Mouse (Mus musculus) liver, embryonic 13.5 days (tissue): ENCODE measurements at regions not wholly inside any gene's neighbourhood (a gene's known extent, or its start where the extent isn't known, plus 50 kb on each side); places are given as distances from the start of the nearest gene placed in this dataset.

Experiments
- ATAC-seq: fragments of 200-750 bp; cut with Nextera tagmentation; 2 replicates; pipeline ENCODE4 v1.8.0; 2017; ENCODE audit warnings: low read depth, mild to moderate bottlenecking, moderate number of reproducible peaks, moderate library complexity
- DNase-seq: peaks from one replicate; pipeline ENCODE4 v3.0.0; 2022
- H3K27ac ChIP-seq: fragments of 300-500 bp; sonication (generic); 2 replicates; pipeline ENCODE4 v1.5.1; 2015; ENCODE audit warnings: moderate library complexity, mild to moderate bottlenecking, inconsistent platforms
- H3K27me3 ChIP-seq: fragments of 300-500 bp; sonication (generic); 2 replicates; pipeline ENCODE4 v1.6.1; 2015; ENCODE audit warnings: mild to moderate bottlenecking, inconsistent platforms
- H3K36me3 ChIP-seq: fragments of 300-500 bp; sonication (generic); 2 replicates; pipeline ENCODE4 v1.6.1; 2015; ENCODE audit warnings: mild to moderate bottlenecking, inconsistent platforms
- H3K4me1 ChIP-seq: fragments of 300-500 bp; sonication (generic); replicated peaks from 2 replicates; pipeline ENCODE4 v1.6.1; 2015; ENCODE audit warnings: inconsistent platforms
- H3K4me2 ChIP-seq: fragments of 300-500 bp; sonication (generic); 2 replicates; pipeline ENCODE4 v1.6.1; 2015; ENCODE audit warnings: inconsistent platforms, mild to moderate bottlenecking, moderate library complexity
- H3K4me3 ChIP-seq: fragments of 300-500 bp; sonication (generic); replicated peaks from 2 replicates; pipeline ENCODE4 v1.5.1; 2015; ENCODE audit warnings: mild to moderate bottlenecking, inconsistent platforms
- H3K9ac ChIP-seq: fragments of 300-500 bp; sonication (generic); 2 replicates; pipeline ENCODE4 v1.6.1; 2015; ENCODE audit warnings: mild to moderate bottlenecking, inconsistent platforms
- H3K9me3 ChIP-seq: fragments of 300-500 bp; sonication (generic); replicated peaks from 2 replicates; pipeline ENCODE4 v1.6.1; 2016; ENCODE audit warnings: inconsistent platforms
- WGBS: fragments of 180-500 bp; shearing (Covaris S2); methylation state at CpG from one replicate; pipeline ENCODE4 v1.1.7; 2015; ENCODE audit not compliant: insufficient replicate concordance; 5-methylcytosine and 5-hydroxymethylcytosine counted together

DNA sequence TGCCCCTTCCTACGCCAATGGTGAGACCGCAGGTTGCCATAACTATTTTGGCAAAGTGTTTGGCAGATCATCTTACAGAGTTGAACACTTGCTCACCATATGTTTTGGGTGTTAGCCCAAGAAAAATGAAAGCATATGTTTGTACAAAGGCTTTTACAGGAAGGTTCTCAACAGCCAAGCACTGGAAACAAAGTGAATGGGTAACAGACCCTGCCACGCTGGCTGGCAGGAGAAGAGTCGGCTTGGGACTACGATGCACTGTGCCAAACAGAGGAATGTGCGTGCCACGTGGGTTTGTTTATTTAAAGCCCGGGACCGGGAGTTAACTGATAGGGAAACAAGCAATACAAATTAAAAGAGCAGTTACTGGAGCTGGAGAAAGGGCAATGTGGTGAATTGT lies 255.0 kb upstream of the Rgma start:
- H3K4me1 ChIP-seq = no peaks in the 10 kb centered on the region
- no peak overlapping the region for H3K9ac ChIP-seq
- DNase-seq (no peak), ATAC-seq (no peak)
- H3K9me3 ChIP-seq = peaks cover 12% of the 10 kb centered on the region; the same call in 1 of the 2 replicates
- no peaks in the 10 kb centered on the region for H3K36me3 ChIP-seq
- 61% methylated on average over 9 of the region's 9 CpGs for WGBS
- no peaks in the 10 kb centered on the region for H3K27me3 ChIP-seq
- H3K27ac ChIP-seq = no peak overlapping the region
- no peak overlapping the region for H3K4me3 ChIP-seq
- H3K4me2 ChIP-seq = no peak overlapping the region

- Histone ChIP-seq H3K9me3 (peaks cover 10% of the 10 kb centered on the region; the same call in 1 of the 2 replicates), H3K27ac (no peak overlapping the region), H3K27me3 (no peaks in the 10 kb centered on the region), H3K4me3 (no peak overlapping the region), H3K9ac (no peak overlapping the region), H3K4me1 (no peaks in the 10 kb centered on the region), H3K36me3 (no peaks in the 10 kb centered on the region), H3K4me2 (no peak overlapping the region)
- ATAC-seq = no peak
- no peak for DNase-seq
- 41% methylated on average over 2 of the region's 2 CpGs for WGBS
Measured at GRCm38 (mm10) chr7:73124976-73125375, 250.3 kb upstream of the Rgma start.

GRCm38 (mm10) chr7:73125864-73126263 lies 249.4 kb upstream of the Rgma start:
- Histone ChIP-seq H3K27me3 (no peaks in the 10 kb centered on the region), H3K27ac (no peak overlapping the region), H3K4me1 (no peaks in the 10 kb centered on the region), H3K4me2 (no peak overlapping the region), H3K36me3 (no peaks in the 10 kb centered on the region), H3K4me3 (no peak overlapping the region), H3K9me3 (peaks cover 6% of the 10 kb centered on the region; the same call in 1 of the 2 replicates), H3K9ac (no peak overlapping the region)
- ATAC-seq (no peak), DNase-seq (no peak)
- WGBS = 28% methylated on average over 11 of the region's 11 CpGs

GRCm38 (mm10) chr7:73135786-73136185 lies 239.5 kb upstream of the Rgma start:
- Histone ChIP-seq H3K4me1 (no peaks in the 10 kb centered on the region), H3K27ac (no peak overlapping the region), H3K9me3 (no peaks in the 10 kb centered on the region), H3K4me2 (no peak overlapping the region), H3K9ac (no peak overlapping the region), H3K27me3 (peaks cover 25% of the 10 kb centered on the region), H3K36me3 (no peaks in the 10 kb centered on the region), H3K4me3 (no peak overlapping the region)
- ATAC-seq (no peak), DNase-seq (no peak)
- 64% methylated on average over 6 of the region's 6 CpGs for WGBS

DNA sequence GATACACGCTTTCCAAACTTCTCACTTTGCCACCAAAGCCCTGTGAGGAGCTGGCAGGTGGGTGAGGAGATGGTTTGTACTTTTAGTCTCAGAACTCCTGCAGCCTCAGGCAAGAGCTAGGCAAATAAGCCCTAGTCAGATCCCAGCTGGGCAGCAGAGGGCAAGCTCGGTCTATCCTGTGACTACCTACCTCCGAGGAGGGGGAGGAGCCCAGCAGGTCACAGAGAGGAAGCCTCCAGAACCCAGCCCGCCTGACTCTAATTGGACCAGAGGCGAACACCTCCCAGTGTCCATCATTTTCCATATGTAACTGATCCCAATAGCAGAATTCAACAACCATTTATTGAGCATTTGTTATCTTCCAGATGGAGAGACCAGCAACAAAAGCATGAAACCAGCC lies 237.0 kb upstream of the Rgma start:
- WGBS = 15% methylated on average over 5 of the region's 5 CpGs
- Histone ChIP-seq H3K4me1 (no peaks in the 10 kb centered on the region), H3K36me3 (no peaks in the 10 kb centered on the region), H3K27me3 (peaks cover 25% of the 10 kb centered on the region), H3K9ac (no peak overlapping the region), H3K4me3 (no peak overlapping the region), H3K27ac (no peak overlapping the region), H3K9me3 (no peaks in the 10 kb centered on the region), H3K4me2 (no peak overlapping the region)
- ATAC-seq (no peak), DNase-seq (no peak)

DNA sequence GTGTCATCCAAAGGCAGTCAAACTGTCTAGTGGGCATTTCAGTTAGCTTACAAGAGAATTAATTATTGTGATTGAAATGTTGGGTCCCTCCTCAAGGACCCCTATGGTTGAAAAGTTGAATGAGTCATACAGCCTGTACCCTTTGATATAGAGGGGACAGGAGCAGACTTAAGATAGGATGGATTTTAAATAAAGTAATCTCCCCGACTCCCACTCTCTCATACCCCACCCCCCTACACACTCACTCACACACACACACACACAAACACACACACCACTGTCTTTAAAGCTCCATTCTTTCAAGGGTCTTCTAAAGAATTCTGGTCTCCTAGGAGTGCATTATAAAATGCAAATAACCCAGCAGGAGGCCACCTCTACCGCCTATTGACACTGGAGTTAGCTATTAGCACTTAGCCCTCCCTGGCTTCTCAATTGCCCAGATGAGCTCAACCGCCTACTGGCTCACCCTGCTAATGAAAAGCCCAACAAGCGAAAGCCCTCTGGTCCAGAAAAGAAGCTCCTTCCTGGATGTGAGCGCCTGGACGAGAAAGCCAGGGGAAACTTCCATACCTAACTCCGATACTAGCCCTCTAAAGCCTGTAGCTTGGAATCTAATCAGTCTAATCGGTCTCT lies 236.3 kb upstream of the Rgma start:
- ATAC-seq (no peak), DNase-seq (no peak)
- Histone ChIP-seq H3K9me3 (no peaks in the 10 kb centered on the region), H3K4me1 (no peaks in the 10 kb centered on the region), H3K4me3 (no peak overlapping the region), H3K27me3 (peaks cover 25% of the 10 kb centered on the region), H3K4me2 (no peak overlapping the region), H3K9ac (no peak overlapping the region), H3K36me3 (no peaks in the 10 kb centered on the region), H3K27ac (no peak overlapping the region)
- 5% methylated on average over 8 of the region's 8 CpGs for WGBS

DNA sequence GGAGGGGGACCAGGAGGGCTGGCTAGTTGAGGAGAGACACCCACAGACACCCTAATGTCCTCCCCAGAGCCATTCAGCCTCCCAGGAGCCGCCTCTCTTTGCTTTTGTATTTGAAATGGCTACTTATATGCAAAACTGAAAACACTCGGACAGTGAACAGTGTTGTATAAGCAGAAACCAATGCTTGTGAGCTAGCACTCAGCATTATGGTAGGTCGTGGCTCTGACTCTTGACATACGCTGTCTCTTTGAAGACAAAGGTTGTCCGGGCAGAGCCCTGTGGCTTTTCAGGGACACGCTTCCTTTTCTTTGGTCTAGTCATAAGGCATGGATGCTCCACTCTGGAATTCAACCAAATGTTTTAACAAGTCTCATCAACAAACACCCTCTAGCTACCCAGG lies 235.4 kb upstream of the Rgma start:
- no peak for ATAC-seq
- no peaks in the 10 kb centered on the region for H3K36me3 ChIP-seq
- H3K4me3 ChIP-seq = no peak overlapping the region
- DNase-seq = no peak
- no peaks in the 10 kb centered on the region for H3K9me3 ChIP-seq
- peaks cover 25% of the 10 kb centered on the region for H3K27me3 ChIP-seq
- H3K4me1 ChIP-seq = no peaks in the 10 kb centered on the region
- H3K9ac ChIP-seq = no peak overlapping the region
- H3K27ac ChIP-seq = no peak overlapping the region
- no peak overlapping the region for H3K4me2 ChIP-seq
- WGBS = 27% methylated on average over 6 of the region's 6 CpGs

DNA sequence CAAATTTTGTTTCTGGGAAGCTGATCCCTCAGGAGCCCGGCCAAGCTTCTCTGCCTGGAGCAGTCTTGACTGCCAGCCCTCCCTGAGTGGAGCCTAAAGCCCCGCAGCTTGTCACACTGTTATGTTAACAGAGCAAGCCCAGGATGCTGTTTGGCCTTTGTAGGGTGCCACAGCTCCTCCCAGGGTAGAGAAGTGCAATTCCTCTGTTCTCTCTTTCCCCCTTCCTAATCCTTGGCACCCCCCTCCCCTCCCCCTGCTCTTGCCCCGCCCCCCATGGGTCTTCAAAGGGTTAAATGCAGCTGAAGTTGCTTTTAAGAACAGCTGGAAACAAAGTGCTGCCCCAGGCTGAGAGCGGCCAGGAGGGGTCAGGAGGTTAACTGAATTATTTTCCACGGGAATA lies 234.1 kb upstream of the Rgma start:
- no peak overlapping the region for H3K4me3 ChIP-seq
- no peak overlapping the region for H3K4me2 ChIP-seq
- DNase-seq (no peak), ATAC-seq (no peak)
- peaks cover 25% of the 10 kb centered on the region for H3K27me3 ChIP-seq
- H3K4me1 ChIP-seq = no peaks in the 10 kb centered on the region
- no peaks in the 10 kb centered on the region for H3K9me3 ChIP-seq
- H3K9ac ChIP-seq = no peak overlapping the region
- 10% methylated on average over 5 of the region's 5 CpGs for WGBS
- no peaks in the 10 kb centered on the region for H3K36me3 ChIP-seq
- no peak overlapping the region for H3K27ac ChIP-seq

GRCm38 (mm10) chr7:73143902-73144301 lies 231.4 kb upstream of the Rgma start:
- no peak for DNase-seq
- 69% methylated on average over 11 of the region's 11 CpGs for WGBS
- peaks cover 12% of the 10 kb centered on the region for H3K27me3 ChIP-seq

GRCm38 (mm10) chr7:73144846-73145245 lies 230.5 kb upstream of the Rgma start:
- no peaks in the 10 kb centered on the region for H3K36me3 ChIP-seq
- no peaks in the 10 kb centered on the region for H3K9me3 ChIP-seq
- no peak overlapping the region for H3K4me2 ChIP-seq
- ATAC-seq (no peak), DNase-seq (no peak)
- no peak overlapping the region for H3K9ac ChIP-seq
- H3K4me3 ChIP-seq = no peak overlapping the region
- H3K27me3 ChIP-seq = peaks cover 4% of the 10 kb centered on the region
- H3K27ac ChIP-seq = no peak overlapping the region
- H3K4me1 ChIP-seq = no peaks in the 10 kb centered on the region
- 34% methylated on average over 4 of the region's 4 CpGs for WGBS

More at GRCm38 (mm10) chr7:73143902-73144301, 231.4 kb upstream of the Rgma start:
- H3K9ac ChIP-seq = no peak overlapping the region
- no peak overlapping the region for H3K27ac ChIP-seq
- H3K4me3 ChIP-seq = no peak overlapping the region
- no peaks in the 10 kb centered on the region for H3K9me3 ChIP-seq
- no peak overlapping the region for H3K4me2 ChIP-seq
- no peaks in the 10 kb centered on the region for H3K36me3 ChIP-seq
- ATAC-seq = no peak
- H3K4me1 ChIP-seq = no peaks in the 10 kb centered on the region

DNA sequence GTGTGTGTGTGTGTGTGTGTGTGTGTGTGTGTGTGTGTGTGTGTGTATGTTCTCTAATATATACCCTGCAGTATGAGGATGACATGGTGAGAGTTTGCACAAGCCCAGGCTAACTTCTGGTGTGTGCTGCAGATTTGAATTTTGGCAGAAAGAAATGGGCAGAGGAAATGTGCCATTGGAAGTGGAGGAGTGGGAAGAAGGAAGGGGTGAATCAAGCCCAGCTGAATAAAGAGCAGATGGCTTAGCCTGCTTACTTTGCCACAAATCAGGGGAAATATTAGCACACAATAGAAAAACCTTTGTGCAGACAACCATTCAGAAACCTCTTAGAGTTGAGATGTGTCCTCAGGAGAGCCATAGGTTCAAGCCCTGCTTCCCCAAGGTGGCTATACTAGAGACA lies 228.1 kb upstream of the Rgma start:
- no peak for DNase-seq
- Histone ChIP-seq H3K27me3 (no peaks in the 10 kb centered on the region), H3K9ac (no peak overlapping the region), H3K9me3 (no peaks in the 10 kb centered on the region), H3K4me2 (no peak overlapping the region), H3K27ac (no peak overlapping the region), H3K36me3 (no peaks in the 10 kb centered on the region), H3K4me3 (no peak overlapping the region), H3K4me1 (no peaks in the 10 kb centered on the region)
- ATAC-seq = no peak

- DNase-seq (no peak), ATAC-seq (no peak)
- no peak overlapping the region for H3K4me3 ChIP-seq
- WGBS = 62% methylated on average over 7 of the region's 7 CpGs
- H3K9me3 ChIP-seq = no peaks in the 10 kb centered on the region
- H3K9ac ChIP-seq = no peak overlapping the region
- no peaks in the 10 kb centered on the region for H3K4me1 ChIP-seq
- H3K36me3 ChIP-seq = no peaks in the 10 kb centered on the region
- no peaks in the 10 kb centered on the region for H3K27me3 ChIP-seq
- no peak overlapping the region for H3K4me2 ChIP-seq
- H3K27ac ChIP-seq = no peak overlapping the region
Measured at GRCm38 (mm10) chr7:73150436-73150835, 224.9 kb upstream of the Rgma start.
